Comparison of ENCODE assay signal across 13 mouse cellular contexts in the genomic region with DNA sequence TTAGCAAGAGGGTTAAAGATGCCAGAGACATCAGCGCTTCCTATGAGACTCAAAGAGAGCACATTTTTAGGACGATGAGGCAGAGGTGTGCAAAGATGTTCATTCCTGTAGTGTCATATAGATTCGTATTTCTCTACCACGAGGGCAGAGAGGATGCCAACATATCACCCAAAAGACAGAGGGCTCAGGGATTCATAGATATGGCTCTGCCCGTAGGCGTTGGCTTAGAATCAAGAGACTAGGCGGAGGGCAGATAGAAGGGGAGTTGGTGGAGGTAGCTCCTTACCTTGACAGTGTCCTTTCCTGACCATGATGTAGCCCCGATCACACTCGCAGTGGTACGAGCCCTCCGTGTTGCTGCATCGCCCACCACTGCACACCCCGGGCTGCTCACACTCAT.
"Had no signal": no experiment of that assay in that cellular context is flagged by ENCODE, and none has a peak within 500 bp of the region (broad histone marks: within the 10 kb centered on the region; RNA-seq: fewer than 3 reads in every experiment).

No protein-coding gene starts in this region.

- ATAC-seq: liver, embryonic 12.5 days; midbrain, embryonic 16.5 days had no signal

- DNase-seq: lung, adult 18-20 months; lung, embryonic 14.5 days; lung, postnatal 10 days; lung, postnatal 4 days; midbrain, embryonic 14.5 days; retina, postnatal 1 day; right cerebral cortex, adult 18-20 months; right cerebral cortex, postnatal 25 days; thymus, adult 2 months; thymus, postnatal 25 days; thymus, postnatal 4 days had no signal
